Mouse (Mus musculus) CH12.LX (cell line): ENCODE results near the gene Ush2a. TPM values are rescaled to one million over a fixed set of nuclear protein-coding genes. Genes with fewer than 3 reads are reported as not detected.

ENCODE experiments used
- DNase-seq: peaks from one replicate; pipeline ENCODE4 v3.0.0-alpha.2; 2013; ENCODE audit errors: extremely low read depth
- H3K27ac ChIP-seq: 2 replicates; pipeline ENCODE4 v1.5.1; 2012; ENCODE audit warnings: low read depth, mild to moderate bottlenecking, control low read depth, moderate library complexity; ENCODE audit not compliant: insufficient read depth
- H3K27me3 ChIP-seq: replicated peaks from 2 replicates; pipeline ENCODE3; 2012; ENCODE audit warnings: inconsistent platforms
- H3K36me3 ChIP-seq, 2 experiments: replicated peaks in 1 of 2; 2 replicates each; pipeline versions ENCODE3 to v1.6.1; 2012; ENCODE audit warnings: inconsistent platforms in 1 of 2, low read length in 1 of 2, mild to moderate bottlenecking in 1 of 2, mixed read lengths in 1 of 2, moderate library complexity in 1 of 2; ENCODE audit not compliant: control insufficient read depth in 1 of 2, insufficient read depth in 1 of 2
- H3K4me1 ChIP-seq, 2 experiments: 2 replicates each; pipeline ENCODE4 v1.6.1; 2012; ENCODE audit warnings: inconsistent platforms in 1 of 2, moderate library complexity in 1 of 2; ENCODE audit not compliant: insufficient read depth in 2 of 2, control insufficient read depth in 1 of 2
- H3K4me2 ChIP-seq: 2 replicates; pipeline ENCODE4 v1.6.1; 2012; ENCODE audit warnings: low read depth, mild to moderate bottlenecking, control low read depth; ENCODE audit not compliant: poor library complexity, insufficient read depth, severe bottlenecking
- H3K4me3 ChIP-seq, 3 experiments: fragments of 150-350 bp in 1 of 3; sonication (generic) in 1 of 3; replicated peaks in 1 of 3; 2 replicates each; pipeline versions ENCODE3 to v1.5.1; 2011 to 2012; ENCODE audit warnings: low read depth in 2 of 3, low read length in 2 of 3, mild to moderate bottlenecking in 2 of 3, moderate library complexity in 2 of 3, control low read depth in 1 of 3, improper control_type of control experiment in 1 of 3, inconsistent platforms in 1 of 3, mixed read lengths in 1 of 3; ENCODE audit not compliant: poor library complexity in 1 of 3
- H3K79me2 ChIP-seq: replicated peaks from 2 replicates; pipeline ENCODE4 v1.6.1; 2012; ENCODE audit warnings: mild to moderate bottlenecking, moderate library complexity; ENCODE audit not compliant: control insufficient read depth, poor library complexity, insufficient read depth, severe bottlenecking; ENCODE audit errors: extremely low read depth
- H3K9ac ChIP-seq: 2 replicates; pipeline ENCODE4 v1.6.1; 2012; ENCODE audit warnings: low read depth, mild to moderate bottlenecking, control low read depth, moderate library complexity; ENCODE audit not compliant: insufficient read depth
- H3K9me3 ChIP-seq: replicated peaks from 2 replicates; pipeline ENCODE3; 2012; ENCODE audit warnings: low read length, inconsistent platforms, mixed read lengths
- BHLHE40 ChIP-seq: IDR thresholded peaks from 2 replicates; pipeline ENCODE4 v1.6.1; 2011; ENCODE audit warnings: mild to moderate bottlenecking, low read depth, low read length, improper control_type of control experiment
- CTCF ChIP-seq, 2 experiments: IDR thresholded peaks in 1 of 2; conservative IDR thresholded peaks in 1 of 2; 2 replicates each; pipeline ENCODE4 v1.5.1; 2011 to 2012; ENCODE audit warnings: low read depth in 2 of 2, low read length in 2 of 2, improper control_type of control experiment in 1 of 2, inconsistent platforms in 1 of 2, mild to moderate bottlenecking in 1 of 2, moderate library complexity in 1 of 2
- ELF1 ChIP-seq: IDR thresholded peaks from 2 replicates; pipeline ENCODE4 v1.6.1; 2014; ENCODE audit warnings: low read depth, mild to moderate bottlenecking, inconsistent platforms, low read length, improper control_type of control experiment
- EP300 ChIP-seq: IDR thresholded peaks from 2 replicates; pipeline ENCODE4 v1.6.1; 2011; ENCODE audit warnings: low read length, improper control_type of control experiment
- GABPA ChIP-seq: IDR thresholded peaks from 2 replicates; pipeline ENCODE4 v1.6.1; 2012; ENCODE audit warnings: low read depth, low read length, improper control_type of control experiment, inconsistent platforms; ENCODE audit not compliant: insufficient replicate concordance
- HCFC1 ChIP-seq: IDR thresholded peaks from 2 replicates; pipeline ENCODE4 v1.6.1; 2012; ENCODE audit warnings: low read depth, mild to moderate bottlenecking, inconsistent platforms, low read length, improper control_type of control experiment
- IRF4 ChIP-seq: IDR thresholded peaks from 2 replicates; pipeline ENCODE4 v1.6.1; 2014; ENCODE audit warnings: low read depth, mild to moderate bottlenecking, inconsistent platforms, low read length, improper control_type of control experiment
- JUND ChIP-seq: conservative IDR thresholded peaks from 2 replicates; pipeline ENCODE4 v1.6.1; 2011; ENCODE audit warnings: low read depth, low read length, improper control_type of control experiment
- MEF2A ChIP-seq: IDR thresholded peaks from 2 replicates; pipeline ENCODE4 v1.6.1; 2014; ENCODE audit warnings: low read depth, mild to moderate bottlenecking, inconsistent platforms, low read length, improper control_type of control experiment, borderline replicate concordance
- MXI1 ChIP-seq: IDR thresholded peaks from 2 replicates; pipeline ENCODE4 v1.6.1; 2011; ENCODE audit warnings: mild to moderate bottlenecking, low read depth, low read length, improper control_type of control experiment
- NELFE ChIP-seq: IDR thresholded peaks from 2 replicates; pipeline ENCODE4 v1.6.1; 2011; ENCODE audit warnings: low read depth, low read length, improper control_type of control experiment
- POLR2A ChIP-seq: IDR thresholded peaks from 2 replicates; pipeline ENCODE4 v1.6.1; 2011; ENCODE audit warnings: low read depth, mild to moderate bottlenecking, improper control_type of control experiment, low read length
- SIN3A ChIP-seq: IDR thresholded peaks from 2 replicates; pipeline ENCODE4 v1.6.1; 2012; ENCODE audit warnings: low read length, improper control_type of control experiment, inconsistent platforms
- SMC3 ChIP-seq: IDR thresholded peaks from 2 replicates; pipeline ENCODE4 v1.6.1; 2011; ENCODE audit warnings: low read depth, low read length, improper control_type of control experiment
- TBP ChIP-seq: conservative IDR thresholded peaks from 2 replicates; pipeline ENCODE4 v1.6.1; 2011; ENCODE audit warnings: low read depth, low read length, improper control_type of control experiment
- UBTF ChIP-seq: IDR thresholded peaks from 2 replicates; pipeline ENCODE4 v1.6.1; 2012; ENCODE audit warnings: low read depth, mild to moderate bottlenecking, inconsistent platforms, low read length, improper control_type of control experiment, moderate library complexity
- USF1 ChIP-seq: IDR thresholded peaks from 2 replicates; pipeline ENCODE4 v1.6.1; 2014; ENCODE audit warnings: low read depth, mild to moderate bottlenecking, inconsistent platforms, low read length, improper control_type of control experiment
- USF2 ChIP-seq: conservative IDR thresholded peaks from 2 replicates; pipeline ENCODE4 v1.6.1; 2011; ENCODE audit warnings: low read depth, low read length, improper control_type of control experiment
- ZC3H11A ChIP-seq: IDR thresholded peaks from 2 replicates; pipeline ENCODE4 v1.6.1; 2012; ENCODE audit warnings: low read depth, mild to moderate bottlenecking, inconsistent platforms, low read length, improper control_type of control experiment
- ZKSCAN1 ChIP-seq: IDR thresholded peaks from 2 replicates; pipeline ENCODE4 v1.6.1; 2012; ENCODE audit warnings: low read depth, inconsistent platforms, low read length, improper control_type of control experiment, borderline replicate concordance
- ZNF384 ChIP-seq: IDR thresholded peaks from 2 replicates; pipeline ENCODE4 v1.6.1; 2012; ENCODE audit warnings: low read depth, low read length, improper control_type of control experiment, inconsistent platforms
- dilution Hi-C: fragments of 300-500 bp; cut with MboI; formaldehyde crosslinking; loops from 2 replicates; pipeline ENCODE4 v1.14.3; 2020; ENCODE audit warnings: low sequenced_read_pairs; ENCODE audit not compliant: extremely low pct_unique_long_range_greater_than_20kb, extremely low pct_ligation_motif_present
- in situ Hi-C: fragments of 300-500 bp; cut with MboI; formaldehyde crosslinking; loops from 3 replicates; pipeline ENCODE4 v1.14.3; 2019; ENCODE audit warnings: low sequenced_read_pairs, low pct_ligation_motif_present, low pct_unique_long_range_greater_than_20kb, mixed read lengths
- polyA plus RNA-seq: library from polyadenylated mRNA; unstranded; fragments of >175 nt; gene quantifications from 2 replicates; pipeline ENCODE4 v1.2.1, GENCODE M21; 2012; ENCODE audit warnings: low read depth; ENCODE audit not compliant: insufficient read length
- total RNA-seq, 2 experiments: library from RNA; depleted of rRNA; stranded (reverse); fragments of 300-350 nt in 1 of 2; fragments of >200 nt in 1 of 2; gene quantifications; 2 replicates each; pipeline ENCODE4 v1.2.3; 2012 to 2014

Gene Ush2a
- total and polyA plus RNA-seq, 3 experiments = not detected

- H3K4me2 ChIP-seq = no peak overlapping the region
- H3K4me1 ChIP-seq = no peaks in the 10 kb centered on the region
- H3K27me3 ChIP-seq = no peaks in the 10 kb centered on the region
- in situ Hi-C loops = no loop called here
- H3K4me3 ChIP-seq = no peak overlapping the region
- DNase-seq = no peak
- H3K79me2 ChIP-seq = no peaks in the 10 kb centered on the region
- no peak overlapping the region for H3K27ac ChIP-seq
- dilution Hi-C loops = no loop called here
- no peak overlapping the region for H3K9ac ChIP-seq
- TF ChIP-seq JUND = no peak
- TF ChIP-seq BHLHE40 = no peak
- TF ChIP-seq MEF2A = no peak
- TF ChIP-seq POLR2A = no peak
- TF ChIP-seq IRF4 = no peak
- no peak for TF ChIP-seq UBTF
- H3K36me3 ChIP-seq = no peaks in the 10 kb centered on the region
- peaks cover 67% of the 10 kb centered on the region for H3K9me3 ChIP-seq
These were observed 562.4 kb downstream of the Ush2a start for GRCm38 (mm10) chr1:188824195-188824594.

GRCm38 (mm10) chr1:188824878-188825532 is 563.2 kb downstream of the Ush2a start:
- Histone ChIP-seq H3K4me1 (no peaks in the 10 kb centered on the region), H3K9ac (no peak overlapping the region), H3K9me3 (peaks cover 75% of the 10 kb centered on the region), H3K27ac (no peak overlapping the region), H3K4me3 (no peak overlapping the region)
- dilution Hi-C loops = no loop called here
- DNase-seq = no peak
- TF ChIP-seq MXI1 = no peak
- TF ChIP-seq USF2 = no peak
- TF ChIP-seq SMC3 = no peak
- TF ChIP-seq IRF4 = no peak
- no peak for TF ChIP-seq USF1
- TF ChIP-seq TBP = no peak
- TF ChIP-seq POLR2A = no peak
- TF ChIP-seq HCFC1 = no peak
- TF ChIP-seq CTCF (conservative IDR thresholded peaks at IDR 0.05 in 1 of 2, IDR thresholded peaks at IDR 0.05 in 1 of 2; ENCODE audit: low read depth in 2 of 2, low read length in 2 of 2) = no peak
- no peak for TF ChIP-seq BHLHE40
- no peak for TF ChIP-seq EP300
- no peak for TF ChIP-seq ZNF384
- no peak for TF ChIP-seq ZKSCAN1
- TF ChIP-seq ELF1 = no peak
- TF ChIP-seq MEF2A = no peak
- no peak for TF ChIP-seq NELFE
- no peak for TF ChIP-seq GABPA
- TF ChIP-seq SIN3A = no peak
- no peak for TF ChIP-seq ZC3H11A
- TF ChIP-seq, all 38 proteins: peak for 0
- Histone ChIP-seq H3K36me3 (no peaks in the 10 kb centered on the region), H3K79me2 (no peaks in the 10 kb centered on the region), H3K27me3 (no peaks in the 10 kb centered on the region), H3K4me2 (no peak overlapping the region)
- in situ Hi-C loops = no loop called here
